In genomic region chr3:75474657-75475056, GRCm38 (mm10) we compare ENCODE assay signal across 21 mouse cellular contexts. TPM values are rescaled to one million over a fixed set of nuclear protein-coding genes. Genes with fewer than 3 reads are reported as not detected.
"Had no signal": no experiment of that assay in that cellular context is flagged by ENCODE, and none has a peak within 500 bp of the region (broad histone marks: within the 10 kb centered on the region; RNA-seq: fewer than 3 reads in every experiment).

No protein-coding gene starts in this region.

- H3K27ac ChIP-seq: limb, embryonic 12.5 days; limb, embryonic 15.5 days; liver, embryonic 14.5 days had no signal

- DNase-seq: kidney, adult 11 months; kidney, postnatal 10 days; kidney, postnatal 4 days; left cerebral cortex, postnatal 4 days; lung, adult 2 months; lung, postnatal 14 days; lung, postnatal 4 days; midbrain, embryonic 14.5 days; thymus, adult 18-20 months; thymus, postnatal 36 days had no signal

- H3K36me3 ChIP-seq: limb, embryonic 12.5 days; limb, embryonic 15.5 days had no signal

- H3K9me3 ChIP-seq: limb, embryonic 12.5 days; limb, embryonic 15.5 days had no signal

- H3K27me3 ChIP-seq: limb, embryonic 12.5 days; limb, embryonic 15.5 days had no signal

- H3K4me2 ChIP-seq: limb, embryonic 12.5 days; limb, embryonic 15.5 days; midbrain, embryonic 11.5 days had no signal

- H3K4me3 ChIP-seq: limb, embryonic 12.5 days; limb, embryonic 15.5 days had no signal

- H3K4me1 ChIP-seq: limb, embryonic 12.5 days; limb, embryonic 15.5 days had no signal

- H3K9ac ChIP-seq: limb, embryonic 12.5 days; limb, embryonic 15.5 days; liver, embryonic 14.5 days had no signal

RNA-seq across cellular contexts. Expression of gene Wdr49, which starts 7.3 kb away (rescaled TPM):
- polyA plus RNA-seq: kidney, embryonic 14.5 days; limb, embryonic 12.5 days; limb, embryonic 15.5 days; liver, embryonic 14.5 days; lung, adult 2 months; lung, embryonic 16.5 days; neural tube, embryonic 11.5 days; small intestine, adult 2 months; spleen, adult 2 months; stomach, embryonic 16.5 days; urinary bladder, adult 2 months had no signal
